Mouse (Mus musculus) heart, postnatal 0 days (tissue): ENCODE measurements around the gene Drosha.

Experiments
- CTCF ChIP-seq: IDR thresholded peaks from 2 replicates; pipeline ENCODE4 v1.5.1; 2016; ENCODE audit warnings: antibody characterized with exemption, control low read depth, low read depth
- EP300 ChIP-seq: IDR thresholded peaks from 2 replicates; pipeline ENCODE4 v1.6.1; 2016; ENCODE audit warnings: antibody characterized with exemption, low read depth

- TF ChIP-seq EP300 = no peak
- no peak for TF ChIP-seq CTCF
These were observed 53.3 kb downstream of the Drosha start for GRCm38 (mm10) chr15:12877934-12878333.
